Mouse (Mus musculus) liver, embryonic 14.5 days (tissue): Measurements from ENCODE around the gene Slc22a15. TPM values are rescaled to one million over a fixed set of nuclear protein-coding genes. Genes with fewer than 3 reads are reported as not detected.

Experiments used
- ATAC-seq: fragments of 200-750 bp; cut with Nextera tagmentation; 2 replicates; pipeline ENCODE4 v1.8.0; 2017; ENCODE audit warnings: moderate number of reproducible peaks, mild to moderate bottlenecking, moderate library complexity; ENCODE audit not compliant: insufficient read depth
- DNase-seq, 3 experiments: peaks; one replicate each; pipeline ENCODE4 v3.0.0-alpha.2; 2012 to 2013; ENCODE audit warnings: low read depth in 3 of 3, low spot score in 3 of 3
- H3K27ac ChIP-seq: fragments of 300-500 bp; sonication (generic); 2 replicates; pipeline ENCODE4 v1.5.1; 2014; ENCODE audit warnings: moderate library complexity, mild to moderate bottlenecking, control low read depth, inconsistent platforms
- H3K27me3 ChIP-seq: fragments of 300-500 bp; sonication (generic); 2 replicates; pipeline ENCODE4 v1.6.1; 2014; ENCODE audit warnings: mild to moderate bottlenecking, low read length, moderate library complexity; ENCODE audit not compliant: control insufficient read depth, insufficient read depth
- H3K36me3 ChIP-seq: fragments of 300-500 bp; sonication (generic); replicated peaks from 2 replicates; pipeline ENCODE4 v1.6.1; 2014; ENCODE audit warnings: low read depth; ENCODE audit not compliant: control insufficient read depth, insufficient read depth
- H3K4me1 ChIP-seq, 2 experiments: fragments of 200-500 bp in 1 of 2; fragments of 300-500 bp in 1 of 2; sonication (generic) in 1 of 2; replicated peaks; 2 replicates each; pipeline ENCODE4 v1.6.1; 2012 to 2014; ENCODE audit warnings: antibody characterized with exemption in 1 of 2, inconsistent platforms in 1 of 2, low read length in 1 of 2; ENCODE audit not compliant: control insufficient read depth in 2 of 2, insufficient read depth in 2 of 2
- H3K4me2 ChIP-seq: fragments of 300-500 bp; sonication (generic); 2 replicates; pipeline ENCODE4 v1.6.1; 2014; ENCODE audit warnings: low read depth, mild to moderate bottlenecking, control low read depth, moderate library complexity
- H3K4me3 ChIP-seq, 2 experiments: fragments of 200-500 bp in 1 of 2; fragments of 300-500 bp in 1 of 2; sonication (generic) in 1 of 2; 2 replicates each; pipeline ENCODE4 v1.5.1; 2012 to 2014; ENCODE audit warnings: low read depth in 2 of 2, low read length in 2 of 2, mild to moderate bottlenecking in 2 of 2, control low read depth in 1 of 2, inconsistent platforms in 1 of 2, moderate library complexity in 1 of 2; ENCODE audit not compliant: insufficient read depth in 1 of 2
- H3K9ac ChIP-seq: fragments of 300-500 bp; sonication (generic); replicated peaks from 2 replicates; pipeline ENCODE4 v1.6.1; 2014; ENCODE audit warnings: mild to moderate bottlenecking, control low read depth, moderate library complexity
- H3K9me3 ChIP-seq: fragments of 300-500 bp; sonication (generic); 2 replicates; pipeline ENCODE4 v1.6.1; 2016; ENCODE audit warnings: low read length, mixed read lengths; ENCODE audit not compliant: control insufficient read depth
- CTCF ChIP-seq: IDR thresholded peaks from 2 replicates; pipeline ENCODE4 v1.5.1; 2016; ENCODE audit warnings: antibody characterized with exemption, low read depth, control low read depth
- EP300 ChIP-seq: IDR thresholded peaks from 2 replicates; pipeline ENCODE4 v1.6.1; 2016; ENCODE audit warnings: antibody characterized with exemption, low read depth
- WGBS: fragments of 180-500 bp; shearing (Covaris S2); extraction: QIAGEN DNeasy Blood & Tissue Kit; methylation state at CpG from one replicate; pipeline ENCODE4 v1.1.7; 2014; ENCODE audit not compliant: insufficient replicate concordance; 5-methylcytosine and 5-hydroxymethylcytosine counted together
- polyA plus RNA-seq, 2 experiments: library from polyadenylated mRNA; depleted of rRNA in 1 of 2; stranded (reverse) in 1 of 2; unstranded in 1 of 2; fragments of >200 nt; fragmentation: Nextera tagmentation in 1 of 2; extraction: Ambion mirVana in 1 of 2; gene quantifications; 2 replicates each; pipeline versions ENCODE4 v1.2.1 to v1.2.3; 2012 to 2014

Slc22a15 gene
- polyA plus RNA-seq, 2 experiments = 1.3 to 1.7 TPM

GRCm38 (mm10) chr3:101914266-101914665, 10.0 kb downstream of the Slc22a15 start:
- no peak for ATAC-seq
- no peak for DNase-seq
- Histone ChIP-seq H3K9ac (no peak overlapping the region), H3K27me3 (no peaks in the 10 kb centered on the region), H3K4me3 (no peak overlapping the region), H3K9me3 (no peaks in the 10 kb centered on the region), H3K36me3 (no peaks in the 10 kb centered on the region), H3K4me2 (no peak overlapping the region), H3K4me1 (peaks cover 0 to 11% of the 10 kb centered on the region in 2 experiments; a peak in 2 of 4 replicates), H3K27ac (no peak overlapping the region)
- 48% methylated on average over 5 of the region's 5 CpGs for WGBS
- no peak for TF ChIP-seq EP300
- no peak for TF ChIP-seq CTCF

GRCm38 (mm10) chr3:101912041-101912440, 12.2 kb downstream of the Slc22a15 start:
- H3K36me3 ChIP-seq = no peaks in the 10 kb centered on the region
- H3K9me3 ChIP-seq = no peaks in the 10 kb centered on the region
- DNase-seq (no peak), ATAC-seq (no peak)
- H3K9ac ChIP-seq = no peak overlapping the region
- TF ChIP-seq EP300 (no peak), CTCF (no peak)
- H3K27ac ChIP-seq = no peak overlapping the region
- H3K4me3 ChIP-seq = no peak overlapping the region
- WGBS = 65% methylated on average over 6 of the region's 6 CpGs
- H3K27me3 ChIP-seq = no peaks in the 10 kb centered on the region
- H3K4me1 ChIP-seq = peaks cover 0 to 4% of the 10 kb centered on the region in 2 experiments; a peak in 2 of 4 replicates
- H3K4me2 ChIP-seq = no peak overlapping the region

GRCm38 (mm10) chr3:101907049-101907448, 17.2 kb downstream of the Slc22a15 start:
- no peak overlapping the region for H3K27ac ChIP-seq
- no peak for ATAC-seq
- H3K36me3 ChIP-seq = no peaks in the 10 kb centered on the region
- no peaks in the 10 kb centered on the region for H3K4me1 ChIP-seq
- no peak overlapping the region for H3K4me3 ChIP-seq
- no peak for DNase-seq
- no peak overlapping the region for H3K9ac ChIP-seq
- 64% methylated on average over 2 of the region's 2 CpGs for WGBS
- H3K27me3 ChIP-seq = no peaks in the 10 kb centered on the region
- no peaks in the 10 kb centered on the region for H3K9me3 ChIP-seq
- TF ChIP-seq CTCF = no peak
- TF ChIP-seq EP300 = no peak
- H3K4me2 ChIP-seq = no peak overlapping the region

- 69% methylated on average over 7 of the region's 7 CpGs for WGBS
- no peak for DNase-seq
- TF ChIP-seq CTCF (no peak), EP300 (no peak)
- no peaks in the 10 kb centered on the region for H3K27me3 ChIP-seq
- no peaks in the 10 kb centered on the region for H3K4me1 ChIP-seq
- no peaks in the 10 kb centered on the region for H3K36me3 ChIP-seq
- no peak for ATAC-seq
- no peak overlapping the region for H3K4me2 ChIP-seq
- H3K9me3 ChIP-seq = no peaks in the 10 kb centered on the region
- no peak overlapping the region for H3K27ac ChIP-seq
- H3K4me3 ChIP-seq = no peak overlapping the region
- no peak overlapping the region for H3K9ac ChIP-seq
Measured at GRCm38 (mm10) chr3:101904776-101905175, 19.5 kb downstream of the Slc22a15 start.

- Histone ChIP-seq H3K27me3 (no peaks in the 10 kb centered on the region), H3K27ac (no peak overlapping the region), H3K4me1 (no peaks in the 10 kb centered on the region), H3K4me3 (no peak overlapping the region), H3K9ac (no peak overlapping the region), H3K9me3 (no peaks in the 10 kb centered on the region), H3K36me3 (no peaks in the 10 kb centered on the region), H3K4me2 (no peak overlapping the region)
- WGBS = 70% methylated on average over 5 of the region's 5 CpGs
- ATAC-seq = no peak
- no peak for TF ChIP-seq CTCF
- no peak for TF ChIP-seq EP300
- no peak for DNase-seq
Measured at GRCm38 (mm10) chr3:101903091-101903490, 21.2 kb downstream of the Slc22a15 start.

GRCm38 (mm10) chr3:101902344-101902743, 21.9 kb downstream of the Slc22a15 start:
- 63% methylated on average over 7 of the region's 7 CpGs for WGBS
- Histone ChIP-seq H3K4me1 (no peaks in the 10 kb centered on the region), H3K4me2 (no peak overlapping the region), H3K9ac (no peak overlapping the region), H3K36me3 (no peaks in the 10 kb centered on the region), H3K9me3 (no peaks in the 10 kb centered on the region), H3K4me3 (no peak overlapping the region), H3K27ac (no peak overlapping the region), H3K27me3 (no peaks in the 10 kb centered on the region)
- TF ChIP-seq CTCF (no peak), EP300 (no peak)
- no peak for ATAC-seq
- no peak for DNase-seq
